Mouse (Mus musculus): Measurements from ENCODE around the gene Npy.

The Npy gene

GRCm38 (mm10) chr6:49821961-49822870, at the start of gene Npy:
Gene Npy, plus strand, starts transcription at chr6:49822710.
- in situ Hi-C loops (cut with MboI): no loop called here

DNA sequence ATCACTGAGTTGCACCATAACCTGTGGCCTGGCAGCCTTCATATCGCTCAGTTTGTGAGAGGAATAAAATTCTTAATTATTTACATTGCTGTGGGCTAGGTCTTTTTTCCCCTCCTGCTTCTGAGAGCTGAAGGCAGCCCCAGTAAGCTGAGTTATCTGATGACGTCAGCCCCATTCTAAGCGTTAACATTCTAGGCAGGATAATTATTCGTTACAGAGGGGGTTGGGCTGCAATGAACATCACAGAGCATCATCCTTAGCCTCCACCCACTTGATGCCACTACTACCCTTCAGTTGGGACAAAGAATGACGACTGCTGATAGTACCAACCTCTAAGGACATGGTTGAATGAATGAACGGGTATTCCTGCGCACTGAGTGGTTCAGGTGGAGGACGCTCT, 47.5 kb upstream of the Npy start:
- in situ Hi-C loops (cut with MboI): no loop called here

GRCm38 (mm10) chr6:49778109-49778508, 44.4 kb upstream of the Npy start:
- in situ Hi-C loops (cut with MboI): no loop called here

DNA sequence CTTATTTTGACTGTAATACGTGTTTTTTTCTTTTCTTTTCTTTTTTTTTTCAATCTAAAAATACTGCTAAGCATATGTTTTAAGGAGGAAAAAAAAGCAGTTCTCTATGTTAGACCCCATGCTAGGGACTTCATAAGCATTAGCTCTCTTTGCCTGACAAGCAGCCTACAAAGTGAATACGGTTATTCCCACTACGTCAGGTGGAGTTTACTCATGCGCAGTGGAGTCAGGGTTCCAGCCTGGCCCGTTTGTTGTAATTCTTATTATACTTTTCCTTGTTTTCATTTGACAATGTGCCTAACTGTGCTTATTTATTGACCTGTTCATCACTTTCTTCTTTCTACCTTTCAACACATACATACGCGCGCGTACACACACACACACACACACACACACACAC, 43.8 kb upstream of the Npy start:
- in situ Hi-C loops (cut with MboI): no loop called here

DNA sequence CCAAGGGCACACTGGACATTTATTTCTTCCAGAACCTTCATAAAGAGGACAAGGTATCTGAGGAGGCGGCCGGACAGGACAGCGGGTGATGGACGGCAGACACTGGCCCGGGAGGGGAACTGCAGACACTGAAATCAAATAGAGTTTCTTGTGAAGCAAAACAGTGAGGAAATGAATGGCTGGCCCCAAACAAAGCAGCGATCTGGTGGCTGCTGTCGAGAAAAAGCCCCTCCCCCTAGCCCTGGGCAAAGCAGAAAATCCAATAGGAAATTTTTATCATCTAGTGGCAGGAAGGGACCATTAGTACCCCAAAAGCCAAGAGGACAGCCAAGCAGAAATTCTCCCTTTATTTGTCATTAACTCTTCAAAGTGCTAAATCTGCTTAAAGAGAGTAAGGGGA, 42.9 kb upstream of the Npy start:
- in situ Hi-C loops (cut with MboI): no loop called here

- in situ Hi-C loops (cut with MboI): no loop called here
These were observed 41.6 kb upstream of the Npy start for GRCm38 (mm10) chr6:49780846-49781400.

GRCm38 (mm10) chr6:49781852-49782251, 40.7 kb upstream of the Npy start:
- in situ Hi-C loops (cut with MboI): no loop called here

- in situ Hi-C loops (cut with MboI): no loop called here
These were observed 39.8 kb upstream of the Npy start for GRCm38 (mm10) chr6:49782679-49783078.

- in situ Hi-C loops (cut with MboI): no loop called here
These were observed 30.0 kb upstream of the Npy start for GRCm38 (mm10) chr6:49792524-49792923.

DNA sequence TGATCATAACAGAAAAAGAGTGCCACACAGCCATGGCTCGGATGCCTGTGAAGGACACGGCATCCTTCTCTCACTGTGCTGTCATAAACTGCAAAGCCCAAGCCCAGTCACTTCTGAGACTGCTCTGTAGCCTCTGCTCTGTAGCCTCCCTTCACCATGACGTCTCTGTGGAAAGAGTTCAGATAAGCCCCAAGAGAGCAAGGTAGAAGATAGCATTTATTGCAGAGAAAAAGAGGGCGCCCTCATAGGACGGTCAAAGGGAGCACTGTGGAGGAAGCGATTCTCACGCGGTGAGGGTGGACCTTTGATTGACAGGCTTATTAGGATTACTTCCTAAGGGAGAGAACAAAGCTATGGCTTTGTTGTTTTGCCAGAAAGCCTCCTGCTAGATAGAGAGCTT, 18.4 kb upstream of the Npy start:
- in situ Hi-C loops (cut with MboI): no loop called here

- in situ Hi-C loops (cut with MboI): no loop called here
These were observed 14.4 kb upstream of the Npy start for GRCm38 (mm10) chr6:49808076-49808475.

DNA sequence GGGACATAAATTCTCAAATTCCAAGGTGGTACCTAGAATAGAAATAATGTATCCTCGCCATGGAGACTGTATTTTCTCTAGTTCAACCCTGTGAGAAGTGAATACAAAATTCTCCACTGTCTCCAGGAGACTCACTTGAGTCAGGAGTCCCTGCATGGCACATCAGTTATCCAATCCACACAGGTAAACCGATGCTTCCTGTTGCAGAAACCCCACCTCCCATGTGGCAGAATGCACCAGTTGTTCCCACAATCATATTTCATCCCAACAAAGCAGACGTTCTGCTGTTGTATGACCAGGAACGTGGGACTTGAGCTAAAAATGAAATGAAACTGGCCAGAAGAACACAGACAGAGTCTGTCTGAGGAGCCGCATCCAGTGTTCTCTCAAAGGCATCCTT, 5.3 kb upstream of the Npy start:
- in situ Hi-C loops (cut with MboI): no loop called here

GRCm38 (mm10) chr6:49817625-49818024, 4.9 kb upstream of the Npy start:
- in situ Hi-C loops (cut with MboI): no loop called here

DNA sequence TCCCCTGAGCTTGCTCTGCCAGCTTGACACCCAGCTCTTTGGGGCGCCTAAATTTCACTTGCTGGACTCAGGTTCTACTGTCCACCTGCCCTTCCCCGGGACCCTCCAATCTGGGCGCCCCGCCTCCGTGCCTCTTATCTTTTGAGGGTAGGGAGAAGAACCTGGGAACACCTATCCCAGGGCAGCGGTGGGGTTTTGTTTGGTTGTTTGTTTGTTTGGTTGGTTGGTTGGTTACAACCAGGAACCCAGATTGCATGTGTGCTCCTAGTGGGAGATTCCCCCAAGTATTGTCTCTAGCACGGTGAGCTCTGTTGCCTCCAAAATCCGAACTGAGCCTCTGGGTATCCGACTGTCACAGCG, 341 bp downstream of the Npy start:
- in situ Hi-C loops (cut with MboI): no loop called here

- in situ Hi-C loops (cut with MboI): no loop called here
These were observed 861 bp downstream of the Npy start for GRCm38 (mm10) chr6:49823371-49823770.

GRCm38 (mm10) chr6:49823821-49824220, 1.3 kb downstream of the Npy start:
- in situ Hi-C loops (cut with MboI): no loop called here

GRCm38 (mm10) chr6:49831579-49831978, 9.1 kb downstream of the Npy start:
- in situ Hi-C loops (cut with MboI): no loop called here

GRCm38 (mm10) chr6:49856830-49857229, 34.3 kb downstream of the Npy start:
- in situ Hi-C loops (cut with MboI): no loop called here

GRCm38 (mm10) chr6:49867571-49867970, 45.1 kb downstream of the Npy start:
- in situ Hi-C loops (cut with MboI): no loop called here

- in situ Hi-C loops (cut with MboI): no loop called here
These were observed 48.6 kb downstream of the Npy start for GRCm38 (mm10) chr6:49871071-49871470.

GRCm38 (mm10) chr6:49873556-49873955, 51.0 kb downstream of the Npy start:
- in situ Hi-C loops (cut with MboI): no loop called here

DNA sequence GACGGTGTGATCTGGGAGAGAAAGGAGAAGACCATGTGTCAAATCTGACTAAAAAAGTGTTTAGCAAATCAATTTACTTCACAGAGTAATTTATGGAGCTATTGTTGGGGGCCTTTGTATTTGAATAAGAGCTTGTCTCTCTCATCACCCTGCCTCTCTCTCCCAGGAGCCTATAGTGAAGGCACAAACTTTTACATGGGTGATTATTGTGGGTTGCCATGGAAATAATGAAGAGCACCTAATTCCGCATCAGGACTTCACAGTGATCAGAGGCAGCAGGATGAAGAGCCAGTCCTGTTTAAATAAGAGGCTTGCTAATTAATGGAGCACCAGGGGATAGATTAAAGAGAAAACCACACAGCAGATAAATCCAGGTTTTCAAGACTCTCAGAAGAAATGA, 52.6 kb downstream of the Npy start:
- in situ Hi-C loops (cut with MboI): no loop called here

GRCm38 (mm10) chr6:49875791-49876190, 53.3 kb downstream of the Npy start:
- in situ Hi-C loops (cut with MboI): no loop called here

Data from mature B cell (primary cell).